Mouse (Mus musculus): ENCODE measurements around the gene Adgrl2. TPM values are rescaled to one million over a fixed set of nuclear protein-coding genes. Genes with fewer than 3 reads are reported as not detected.

The Adgrl2 gene
- polyA plus RNA-seq, 1 experiment from 2014 or later: 81.2 TPM

DNA sequence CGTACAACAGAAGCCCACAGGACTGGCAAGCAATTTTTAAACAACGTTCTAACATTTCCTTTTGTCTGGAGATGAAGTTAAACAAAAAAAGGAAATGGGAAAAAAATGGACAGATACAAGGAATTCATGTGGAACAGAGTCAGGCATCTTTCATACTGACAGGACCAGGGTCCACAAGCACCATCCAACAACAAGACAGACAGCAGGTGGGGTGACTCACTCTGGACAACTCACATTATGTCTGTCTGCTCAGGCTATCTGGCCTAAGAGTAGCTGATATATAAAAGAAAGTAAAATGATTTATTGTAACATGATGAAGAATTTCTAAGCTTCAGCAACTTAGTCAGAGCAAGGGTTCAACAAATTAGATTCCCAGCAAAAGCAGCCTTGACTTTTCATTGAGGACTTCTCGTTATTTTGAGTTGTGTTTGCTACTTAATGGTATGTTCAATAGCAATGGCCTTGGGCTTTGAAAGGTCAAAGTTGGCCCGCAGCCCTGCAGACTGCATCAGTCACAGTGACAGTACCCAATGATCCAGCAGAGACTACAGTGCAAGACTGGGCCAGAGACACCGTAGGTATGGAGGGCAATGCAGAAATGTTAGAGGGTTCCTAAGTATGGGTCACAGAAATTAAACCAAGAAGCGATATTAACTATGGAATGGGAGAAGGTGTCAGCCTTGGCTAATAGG, 171.8 kb downstream of the Adgrl2 start:
- H3K36me3 ChIP-seq: peaks cover 94% of the 10 kb centered on the region
- DNase-seq (ENCODE audit: low spot score): no peak

DNA sequence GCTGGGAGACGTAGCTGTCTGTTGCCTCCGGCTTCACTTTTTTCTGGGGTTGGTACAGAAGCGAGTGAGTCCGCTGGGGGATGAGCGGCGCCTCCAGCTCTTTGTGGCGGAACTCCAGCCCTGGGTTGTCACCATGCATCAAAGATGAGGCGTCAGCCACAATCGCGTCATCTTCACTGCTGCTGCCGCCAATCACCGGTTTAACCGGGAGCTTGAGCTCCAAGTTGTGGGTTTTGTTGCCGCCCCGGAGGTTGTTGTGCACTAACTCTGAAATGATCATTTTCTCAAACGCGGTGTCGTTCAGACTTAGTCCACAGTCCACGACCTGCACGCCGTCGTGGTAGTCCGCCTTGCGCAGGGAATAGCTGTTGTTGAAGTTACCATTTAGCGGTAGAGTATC, 172.9 kb downstream of the Adgrl2 start:
- DNase-seq (ENCODE audit: low spot score): no peak
- Histone ChIP-seq H3K4me3 (no peak overlapping the region), H3K9me3 (replicated peaks) (no peaks in the 10 kb centered on the region), H3K36me3 (peaks cover 84% of the 10 kb centered on the region), H3K27ac (no peak overlapping the region), H3K27me3 (ENCODE audit: low read depth, poor library complexity, severe bottlenecking) (no peaks in the 10 kb centered on the region), H3K4me1 (no peaks in the 10 kb centered on the region)
- WGBS: 97% methylated on average over 25 of the region's 25 CpGs

More for the DNA sequence above, 171.8 kb downstream of the Adgrl2 start:
- WGBS: 90% methylated on average over 6 of the region's 6 CpGs
- Histone ChIP-seq H3K27me3 (ENCODE audit: low read depth, poor library complexity, severe bottlenecking) (no peaks in the 10 kb centered on the region), H3K9me3 (replicated peaks) (no peaks in the 10 kb centered on the region), H3K4me3 (no peak overlapping the region), H3K4me1 (no peaks in the 10 kb centered on the region), H3K27ac (no peak overlapping the region)

DNA sequence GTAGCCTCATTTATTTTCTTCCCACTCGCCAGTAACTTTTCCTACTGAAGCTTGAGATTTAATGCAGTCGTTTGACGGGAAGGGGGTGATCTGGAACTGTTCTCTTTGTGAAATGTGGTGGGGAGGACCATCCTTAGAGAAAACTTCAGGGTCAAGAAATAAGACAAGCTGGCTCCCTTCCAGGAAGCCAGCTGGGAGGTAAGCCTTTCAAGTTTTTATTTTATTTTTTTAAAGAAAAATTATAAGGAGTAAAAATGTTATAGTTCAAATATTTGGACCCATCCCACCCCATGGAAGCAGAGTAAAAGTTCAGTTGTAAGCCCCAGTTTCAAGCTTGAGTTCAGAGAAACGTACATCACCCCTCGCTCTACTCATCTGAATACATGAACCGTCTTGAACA, 177.2 kb downstream of the Adgrl2 start:
- Histone ChIP-seq H3K4me3 (no peak overlapping the region), H3K27me3 (ENCODE audit: low read depth, poor library complexity, severe bottlenecking) (no peaks in the 10 kb centered on the region), H3K36me3 (peaks cover 40% of the 10 kb centered on the region), H3K27ac (no peak overlapping the region), H3K9me3 (replicated peaks) (no peaks in the 10 kb centered on the region), H3K4me1 (0 out of 2 replicates have a peak, but pooled peaks cover 3% of the 10 kb centered on the region)
- DNase-seq (ENCODE audit: low spot score): no peak
- 85% methylated on average over 6 of the region's 6 CpGs for WGBS

DNA sequence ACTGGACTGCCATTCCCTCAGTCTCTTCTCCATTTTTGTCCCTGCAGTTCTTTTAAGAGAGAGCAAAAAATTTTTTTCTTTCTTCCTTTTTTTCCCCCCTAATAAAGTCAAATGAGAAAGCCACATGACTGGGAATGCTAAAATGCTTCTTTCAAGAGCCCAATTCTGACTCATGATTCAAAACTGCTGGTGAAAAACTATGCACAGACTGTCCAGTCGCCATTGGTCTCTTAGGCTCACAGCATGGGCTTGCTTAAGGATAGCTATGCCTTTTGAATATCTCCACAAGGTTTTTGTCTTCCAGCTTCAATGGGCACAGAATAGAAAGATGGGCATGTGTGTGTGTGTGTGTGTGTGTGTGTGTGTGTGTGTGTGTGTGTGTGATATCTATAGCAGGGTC, 178.3 kb downstream of the Adgrl2 start:
- 80% methylated on average over 1 of the region's 1 CpGs for WGBS
- H3K27me3 ChIP-seq (ENCODE audit: low read depth, poor library complexity, severe bottlenecking): no peaks in the 10 kb centered on the region
- H3K4me1 ChIP-seq: 0 out of 2 replicates have a peak, but pooled peaks cover 3% of the 10 kb centered on the region
- H3K36me3 ChIP-seq: peaks cover 29% of the 10 kb centered on the region
- no peak overlapping the region for H3K27ac ChIP-seq
- DNase-seq (ENCODE audit: low spot score): no peak
- no peak overlapping the region for H3K4me3 ChIP-seq
- no peaks in the 10 kb centered on the region for H3K9me3 ChIP-seq (replicated peaks)

DNA sequence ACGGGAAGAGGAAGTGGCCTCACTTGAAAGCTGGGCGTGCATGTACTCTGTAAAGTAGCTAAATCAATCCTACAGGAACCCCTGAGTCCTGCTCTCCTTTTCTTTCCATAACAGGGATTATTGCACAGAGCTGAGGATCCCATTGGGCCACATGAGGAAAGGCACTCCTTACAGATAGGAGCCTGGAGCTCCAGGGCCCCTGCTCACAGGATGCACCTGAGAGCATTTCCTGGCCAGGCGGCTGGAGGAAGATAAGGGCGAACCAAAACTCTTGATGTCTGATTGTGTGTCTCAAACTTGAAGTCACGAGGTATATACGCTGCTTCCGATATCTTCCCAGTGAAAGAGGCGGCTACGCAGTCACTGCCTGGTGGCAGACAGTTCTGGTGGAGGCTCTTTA, 183.4 kb downstream of the Adgrl2 start:
- Histone ChIP-seq H3K27me3 (ENCODE audit: low read depth, poor library complexity, severe bottlenecking) (no peaks in the 10 kb centered on the region), H3K4me3 (no peak overlapping the region), H3K4me1 (peaks cover 10% of the 10 kb centered on the region), H3K9me3 (replicated peaks) (no peaks in the 10 kb centered on the region), H3K36me3 (no peaks in the 10 kb centered on the region), H3K27ac (no peak overlapping the region)
- 86% methylated on average over 9 of the region's 9 CpGs for WGBS
- no peak for DNase-seq (ENCODE audit: low spot score)

DNA sequence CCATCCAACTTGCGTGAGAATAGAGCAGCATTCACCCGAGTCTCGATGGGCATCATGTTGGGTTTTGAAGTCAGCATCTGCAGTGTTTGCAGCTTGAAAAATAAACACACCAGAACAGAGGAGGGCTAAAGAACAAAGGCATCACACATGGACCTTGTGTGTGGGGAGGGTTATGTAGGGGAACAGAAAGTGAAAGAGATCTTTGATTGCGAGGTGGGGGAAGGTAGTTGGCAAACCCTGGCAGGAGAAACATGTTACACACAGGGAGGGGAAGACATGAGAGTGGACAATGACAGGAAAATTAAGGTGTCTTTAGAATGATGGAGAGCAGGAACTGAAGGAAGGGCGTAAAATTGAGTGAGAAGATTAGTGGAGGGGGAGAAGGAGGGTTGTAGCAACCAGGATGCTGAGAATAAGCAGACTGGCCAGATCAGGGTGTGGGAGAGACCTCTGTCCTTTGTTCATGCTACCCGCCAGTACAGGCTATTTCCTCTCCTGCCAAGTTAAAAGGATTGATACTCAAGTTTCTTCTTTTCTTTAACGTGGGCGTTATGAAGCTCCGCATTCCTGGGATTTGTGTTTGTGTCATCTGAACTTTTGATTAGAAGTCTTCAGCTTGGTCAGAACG, 197.0 kb downstream of the Adgrl2 start:
- H3K36me3 ChIP-seq: no peaks in the 10 kb centered on the region
- no peak overlapping the region for H3K27ac ChIP-seq
- no peaks in the 10 kb centered on the region for H3K27me3 ChIP-seq (ENCODE audit: low read depth, poor library complexity, severe bottlenecking)
- WGBS: 62% methylated on average over 10 of the region's 10 CpGs
- H3K4me1 ChIP-seq: peaks cover 13% of the 10 kb centered on the region
- no peak for DNase-seq (ENCODE audit: low spot score)
- H3K9me3 ChIP-seq (replicated peaks): no peaks in the 10 kb centered on the region
- no peak overlapping the region for H3K4me3 ChIP-seq

DNA sequence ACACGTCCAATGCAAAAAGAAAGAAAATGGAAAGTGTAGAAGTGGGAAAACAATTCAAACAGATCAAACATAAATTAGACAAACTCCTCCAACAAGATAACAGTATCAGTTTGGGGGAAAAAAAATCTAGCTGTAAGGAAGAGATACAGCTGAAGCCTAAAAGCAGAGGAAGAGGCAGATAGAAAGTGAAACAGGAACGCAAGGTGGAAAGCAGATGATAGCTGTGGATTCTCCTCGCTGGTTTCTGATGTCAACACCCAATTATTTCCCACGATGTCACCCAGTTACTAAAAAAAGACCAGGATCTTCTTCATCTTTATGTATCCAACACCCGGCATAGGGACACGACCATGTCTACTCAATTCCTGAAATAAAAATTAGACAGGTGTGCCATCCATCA, 220.0 kb downstream of the Adgrl2 start:
- Histone ChIP-seq H3K4me1 (no peaks in the 10 kb centered on the region), H3K36me3 (no peaks in the 10 kb centered on the region), H3K4me3 (no peak overlapping the region), H3K27me3 (ENCODE audit: low read depth, poor library complexity, severe bottlenecking) (no peaks in the 10 kb centered on the region), H3K27ac (no peak overlapping the region), H3K9me3 (replicated peaks) (no peaks in the 10 kb centered on the region)
- no peak for DNase-seq (ENCODE audit: low spot score)
- 90% methylated on average over 6 of the region's 6 CpGs for WGBS
